Mouse (Mus musculus): Measurements from ENCODE around the gene Stkld1. TPM values are rescaled to one million over a fixed set of nuclear protein-coding genes. Genes with fewer than 3 reads are reported as not detected.
A peak's percentile ranks its signal among the peaks of the same experiment; 100 is the strongest.

The Stkld1 gene
- polyA plus RNA-seq, 1 experiment from 2014 or later: 0.06 TPM

DNA sequence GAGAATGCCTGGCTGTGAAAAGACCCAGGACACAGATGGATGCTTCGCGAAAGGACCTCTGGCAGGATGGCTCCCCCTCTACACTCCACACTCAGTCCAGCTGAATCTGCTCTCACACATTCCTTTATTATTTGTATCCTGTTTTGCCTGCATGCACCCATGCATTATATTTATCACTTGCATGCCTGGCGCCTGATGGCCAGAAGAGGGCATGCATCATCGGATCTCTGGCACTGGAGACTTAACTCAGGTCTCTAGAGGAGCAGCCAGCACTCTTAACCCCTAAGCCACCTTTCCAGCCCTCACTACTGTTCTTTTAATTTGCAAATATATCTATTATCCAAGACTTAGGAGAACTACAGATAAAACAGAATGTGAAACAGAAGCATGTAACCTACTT is 26.9 kb downstream of the Stkld1 start:
- in situ Hi-C loops (cut with MboI; ENCODE audit: low pct_unique_long_range_greater_than_20kb): no loop called here
- ATAC-seq (no peak), DNase-seq (ENCODE audit: low read depth, low spot score) (no peak)
- ChIA-PET CTCF (no interaction called here), POLR2A (no interaction called here)
- TF ChIP-seq CTCF (IDR thresholded peaks at IDR 0.05): peak; percentile 72
- no peaks in the 10 kb centered on the region for H3K27me3 ChIP-seq

GRCm38 (mm10) chr2:26963923-26964723 is 30.3 kb downstream of the Stkld1 start, which contains the start of gene Rexo4:
TSS of gene Rexo4 (minus strand) at chr2:26964386.
- peak; percentile 62 for ATAC-seq
- POLR2A ChIA-PET: interaction anchor here (0.9 to 1.3 kb wide), 2 partner anchors 12 to 32 kb away, joined by 3 to 4 read pairs; no protein-coding TSS in a partner anchor

DNA sequence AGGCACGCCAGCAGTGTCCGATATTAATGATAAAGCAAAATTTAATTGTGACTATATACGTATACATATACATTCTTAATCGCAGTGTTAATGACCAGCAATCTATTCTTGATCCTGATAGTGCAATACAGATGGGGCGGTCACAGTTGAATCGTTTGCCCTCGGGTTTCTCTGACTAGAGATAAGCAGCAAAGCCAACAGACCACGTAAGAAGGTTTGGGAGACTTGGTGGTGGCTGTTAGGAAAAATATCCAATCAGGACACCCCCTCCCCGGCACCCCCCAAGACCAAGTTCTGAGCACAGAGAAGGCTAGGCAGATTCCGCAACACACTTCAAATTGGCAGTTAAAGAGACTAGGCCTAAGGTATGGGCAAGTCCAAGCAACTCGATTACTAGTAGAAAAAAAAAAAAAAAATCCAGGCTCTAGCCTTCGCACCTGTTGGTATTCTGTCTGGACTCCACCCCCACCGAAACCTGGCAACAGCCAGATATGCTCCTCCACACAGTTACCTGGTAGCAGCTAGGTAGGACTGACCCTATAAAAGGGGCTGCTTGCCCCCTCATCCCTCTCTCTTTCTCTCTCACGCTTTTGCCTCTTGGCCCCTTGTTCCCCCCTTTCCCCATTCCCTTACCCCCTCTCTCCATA is 31.0 kb downstream of the Stkld1 start:
- ChIA-PET POLR2A (no interaction called here), CTCF (no interaction called here)
- peaks cover under 1% of the 10 kb centered on the region for H3K27me3 ChIP-seq
- no peak for TF ChIP-seq CTCF (IDR thresholded peaks at IDR 0.05)
- in situ Hi-C loops (cut with MboI; ENCODE audit: low pct_unique_long_range_greater_than_20kb): no loop called here
- no peak for ATAC-seq
- DNase-seq (ENCODE audit: low read depth, low spot score): no peak

More at GRCm38 (mm10) chr2:26963923-26964723, 30.3 kb downstream of the Stkld1 start, which contains the start of gene Rexo4:
- TF ChIP-seq CTCF (IDR thresholded peaks at IDR 0.05): no peak
- no peaks in the 10 kb centered on the region for H3K27me3 ChIP-seq
- in situ Hi-C loops (cut with MboI; ENCODE audit: low pct_unique_long_range_greater_than_20kb): no loop called here
- CTCF ChIA-PET: no interaction called here
- peak; percentile 85 for DNase-seq (ENCODE audit: low read depth, low spot score)

- H3K27me3 ChIP-seq: peaks cover 18% of the 10 kb centered on the region
- TF ChIP-seq CTCF (IDR thresholded peaks at IDR 0.05): no peak
- DNase-seq (ENCODE audit: low read depth, low spot score) (no peak), ATAC-seq (no peak)
- in situ Hi-C loops (cut with MboI; ENCODE audit: low pct_unique_long_range_greater_than_20kb): no loop called here
- CTCF ChIA-PET: no interaction called here
- POLR2A ChIA-PET: no interaction called here
These were observed 33.4 kb downstream of the Stkld1 start for GRCm38 (mm10) chr2:26967262-26967661.

DNA sequence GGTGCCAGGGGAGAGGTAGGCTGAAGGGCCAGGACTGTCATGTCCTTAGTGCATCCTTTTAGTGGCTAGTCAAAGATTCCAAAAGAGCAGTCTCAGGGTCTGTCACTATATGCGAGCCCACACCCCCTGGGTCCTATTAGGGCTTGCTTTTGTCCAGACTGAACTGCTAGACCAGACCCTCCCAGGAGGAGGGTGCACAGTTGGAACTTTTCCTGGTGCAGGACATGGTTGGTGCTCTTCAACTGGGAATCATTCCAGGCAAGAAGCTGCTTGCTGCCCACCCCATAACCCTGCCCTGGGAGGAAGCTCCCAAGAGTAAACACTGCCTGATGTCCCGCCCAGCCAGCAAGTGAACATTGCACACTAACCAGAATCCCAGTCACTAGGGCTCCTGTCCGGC is 39.3 kb downstream of the Stkld1 start, which contains the start of gene Adamts13:
TSS of gene Adamts13 (plus strand) at position 301 of the 400 bp plus-strand sequence.
- no peak for ATAC-seq
- DNase-seq (ENCODE audit: low read depth, low spot score): no peak
- POLR2A ChIA-PET: interaction anchor here (1.3 kb wide), 1 partner anchor 15 kb away, joined by 3 read pairs; no protein-coding TSS in a partner anchor
- in situ Hi-C loops (cut with MboI; ENCODE audit: low pct_unique_long_range_greater_than_20kb): no loop called here
- H3K27me3 ChIP-seq: peaks cover 52% of the 10 kb centered on the region
- CTCF ChIA-PET: no interaction called here
- TF ChIP-seq CTCF (IDR thresholded peaks at IDR 0.05): no peak

GRCm38 (mm10) chr2:26973960-26974359 is 40.1 kb downstream of the Stkld1 start:
- POLR2A ChIA-PET: interaction anchor here (0.6 to 1.3 kb wide), 2 partner anchors 16 to 64 kb away, joined by 3 to 5 read pairs; no protein-coding TSS in a partner anchor
- H3K27me3 ChIP-seq: peaks cover 59% of the 10 kb centered on the region
- no peak for TF ChIP-seq CTCF (IDR thresholded peaks at IDR 0.05)
- ATAC-seq (no peak), DNase-seq (ENCODE audit: low read depth, low spot score) (no peak)
- in situ Hi-C loops (cut with MboI; ENCODE audit: low pct_unique_long_range_greater_than_20kb): no loop called here
- CTCF ChIA-PET: interaction anchor here (1.0 kb wide), 1 partner anchor 44 kb away, joined by 3 read pairs; no protein-coding TSS in a partner anchor

DNA sequence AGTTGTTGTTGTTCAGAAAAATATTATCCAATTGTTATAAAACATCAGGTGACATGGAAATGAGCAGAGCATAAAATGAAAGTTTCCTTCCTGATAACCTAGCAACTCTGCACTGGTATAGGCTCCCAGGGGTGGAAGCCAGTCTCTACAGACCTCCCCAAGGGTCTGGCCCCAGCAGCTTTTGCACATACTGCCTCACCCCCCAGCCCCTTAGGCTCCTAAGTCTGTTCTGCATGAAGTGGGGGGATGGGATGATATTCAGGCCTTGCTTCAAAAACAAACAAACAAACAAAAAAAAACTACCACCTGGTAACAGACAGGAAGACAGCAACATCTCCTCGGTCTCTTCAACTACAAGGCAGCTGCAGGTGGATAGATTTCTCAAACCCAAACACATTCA is 46.5 kb downstream of the Stkld1 start:
- DNase-seq (ENCODE audit: low read depth, low spot score) (no peak), ATAC-seq (no peak)
- TF ChIP-seq CTCF (IDR thresholded peaks at IDR 0.05): no peak
- in situ Hi-C loops (cut with MboI; ENCODE audit: low pct_unique_long_range_greater_than_20kb): no loop called here
- ChIA-PET CTCF (interaction anchor here (1.3 kb wide), 1 partner anchor 37 kb away, joined by 3 read pairs; no protein-coding TSS in a partner anchor), POLR2A (no interaction called here)
- peaks cover 36% of the 10 kb centered on the region for H3K27me3 ChIP-seq

DNA sequence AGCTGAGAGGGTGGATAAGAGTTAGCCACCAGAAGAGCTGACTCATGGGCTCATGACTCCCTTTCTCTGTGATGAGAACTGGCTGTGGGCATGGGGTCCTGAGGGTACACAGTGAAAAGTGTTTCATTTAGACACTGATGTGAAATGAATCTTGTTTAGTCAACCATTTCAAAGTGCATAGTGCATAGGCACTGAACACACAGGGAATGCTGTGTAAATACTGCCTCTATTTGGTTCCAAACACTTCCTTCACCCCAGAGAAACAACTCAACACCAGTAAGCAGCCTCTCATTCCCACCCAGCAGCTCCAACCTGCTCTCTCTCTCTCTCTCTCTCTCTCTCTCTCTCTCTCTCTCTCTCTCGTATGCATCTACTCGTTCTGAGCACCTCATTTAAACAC is 50.3 kb downstream of the Stkld1 start:
- TF ChIP-seq CTCF (IDR thresholded peaks at IDR 0.05): no peak
- ChIA-PET POLR2A (interaction anchor here (0.7 kb wide), 1 partner anchor 267 kb away, joined by 4 read pairs; no protein-coding TSS in a partner anchor), CTCF (no interaction called here)
- DNase-seq (ENCODE audit: low read depth, low spot score) (no peak), ATAC-seq (no peak)
- in situ Hi-C loops (cut with MboI; ENCODE audit: low pct_unique_long_range_greater_than_20kb): no loop called here
- H3K27me3 ChIP-seq: peaks cover 19% of the 10 kb centered on the region

- peaks cover 23% of the 10 kb centered on the region for H3K27me3 ChIP-seq
- no peak for DNase-seq (ENCODE audit: low read depth, low spot score)
- no peak for TF ChIP-seq CTCF (IDR thresholded peaks at IDR 0.05)
- ATAC-seq: no peak
- in situ Hi-C loops (cut with MboI; ENCODE audit: low pct_unique_long_range_greater_than_20kb): no loop called here
- ChIA-PET POLR2A (no interaction called here), CTCF (no interaction called here)
These were observed 50.8 kb downstream of the Stkld1 start for GRCm38 (mm10) chr2:26984640-26985039.

DNA sequence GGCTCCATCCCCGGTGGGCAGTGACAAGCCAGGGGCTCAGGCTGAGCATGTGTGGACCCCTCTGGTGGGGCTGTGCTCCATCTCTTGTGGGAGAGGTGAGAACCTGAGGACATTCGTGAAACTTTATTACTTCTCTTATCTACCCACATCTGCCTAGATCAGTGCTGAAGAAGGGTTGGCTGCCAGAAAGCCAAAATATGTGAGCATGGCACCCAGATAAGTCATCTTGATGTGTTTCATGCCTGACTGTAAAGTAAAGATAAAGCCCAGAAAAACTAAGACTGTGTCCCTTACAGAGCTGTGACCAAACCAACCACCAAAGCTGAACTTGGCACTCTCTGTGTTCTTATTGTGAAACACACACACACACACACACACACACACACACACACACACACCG is 60.1 kb downstream of the Stkld1 start:
- ATAC-seq (no peak), DNase-seq (ENCODE audit: low read depth, low spot score) (no peak)
- TF ChIP-seq CTCF (IDR thresholded peaks at IDR 0.05): no peak
- in situ Hi-C loops (cut with MboI; ENCODE audit: low pct_unique_long_range_greater_than_20kb): no loop called here
- H3K27me3 ChIP-seq: peaks cover 29% of the 10 kb centered on the region
- ChIA-PET CTCF (no interaction called here), POLR2A (no interaction called here)

DNA sequence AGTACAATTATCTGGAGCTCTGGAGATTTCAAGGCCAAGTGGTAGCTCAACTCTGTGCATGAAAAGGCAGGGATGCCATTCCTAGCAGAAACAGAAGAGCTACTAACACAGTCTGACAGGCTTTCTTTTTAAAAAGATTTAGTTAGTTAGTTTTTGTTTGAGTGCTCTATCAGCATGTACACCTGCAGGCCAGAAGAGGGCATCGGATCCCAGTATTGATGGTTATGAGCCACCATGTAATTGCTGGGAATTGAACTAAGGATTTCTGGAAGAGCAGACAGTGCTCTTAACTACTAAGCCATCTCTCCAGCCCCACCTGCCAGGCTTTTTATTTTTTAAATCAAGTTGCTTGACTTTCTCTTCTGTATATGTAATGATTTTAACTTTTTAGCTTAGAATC is 63.7 kb downstream of the Stkld1 start:
- POLR2A ChIA-PET: interaction anchor here (0.6 kb wide), 1 partner anchor 717 kb away, joined by 7 read pairs; no protein-coding TSS in a partner anchor
- CTCF ChIA-PET: interaction anchor here (1.3 kb wide), 1 partner anchor 11 kb away, joined by 3 read pairs; no protein-coding TSS in a partner anchor
- TF ChIP-seq CTCF (IDR thresholded peaks at IDR 0.05): no peak
- ATAC-seq: no peak
- no peak for DNase-seq (ENCODE audit: low read depth, low spot score)
- in situ Hi-C loops (cut with MboI; ENCODE audit: low pct_unique_long_range_greater_than_20kb): no loop called here
- H3K27me3 ChIP-seq: peaks cover 21% of the 10 kb centered on the region

Measured in Patski (cell line).